8 mouse cellular contexts compared by ENCODE assay signal in the genomic region with DNA sequence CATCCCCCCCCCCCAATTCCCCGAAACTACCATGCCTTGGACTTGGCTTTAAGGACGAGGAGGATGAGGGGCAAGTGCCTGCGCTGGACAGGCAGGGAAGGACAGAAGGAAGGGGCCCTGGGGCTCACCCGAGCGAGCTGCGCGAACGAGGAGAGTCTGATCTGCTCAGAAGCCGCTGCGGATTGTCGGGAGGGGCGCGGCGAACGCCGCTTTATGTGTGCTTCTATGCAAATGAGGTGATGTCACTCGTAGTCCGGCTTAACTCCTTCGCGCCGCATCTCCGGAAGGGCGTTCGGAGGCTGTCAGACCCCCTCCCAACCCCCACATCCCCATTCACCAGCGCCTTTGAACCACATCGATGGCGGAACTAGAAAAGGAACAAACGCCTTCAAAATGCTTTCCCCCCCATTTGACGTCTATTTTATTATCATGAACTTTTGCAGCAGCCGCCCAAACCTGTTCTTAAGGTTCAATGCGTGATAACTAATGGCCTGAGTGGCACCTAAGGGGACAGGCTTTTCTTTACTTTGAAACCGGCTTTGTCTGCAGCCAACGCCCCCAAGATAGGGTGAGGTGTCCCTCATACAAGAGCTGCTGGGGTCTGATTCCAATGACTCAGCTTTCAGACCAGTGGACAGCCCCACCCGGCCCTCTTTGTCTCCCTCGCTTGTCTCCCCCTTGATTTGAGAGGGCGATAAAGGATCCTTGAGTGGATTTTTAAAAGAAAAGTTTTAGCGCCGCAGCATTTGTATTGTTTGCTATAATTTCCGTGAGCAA. TPM values are rescaled to one million over a fixed set of nuclear protein-coding genes. Genes with fewer than 3 reads are reported as not detected.
A peak's percentile ranks its signal among the peaks of the same experiment; 100 is the strongest.
DNase-seq lines count a peak whose midpoint lies in the region; ATAC-seq and TF ChIP-seq lines count a peak whose summit lies in the region.

A gene (minus strand): TSS at position 338 of the 777 bp plus-strand sequence.

- peak within 1 kb of the TSS; percentile 96 for H3K27ac ChIP-seq in hindbrain, embryonic 13.5 days

- H3K9ac ChIP-seq in hindbrain, embryonic 13.5 days: peak within 1 kb of the TSS; percentile 89

- H3K9me3 ChIP-seq in hindbrain, embryonic 13.5 days: no peaks in the 10 kb centered on the region

- DNase-seq in Patski (ENCODE audit: low read depth, low spot score): no peak
- peak; percentile 81 to 86 for DNase-seq in cerebellum, postnatal 25 days
- peak; percentile 59 to 66 for DNase-seq in frontal cortex, postnatal 25 days (ENCODE audit: low spot score in 2 of 2)
- peak; percentile 62 for DNase-seq in left cerebral cortex, adult 11 months (ENCODE audit: low spot score)
- DNase-seq in lung, postnatal 36 days: peak; percentile 90
- DNase-seq in retina, embryonic 14.5 days (ENCODE audit: low spot score): peak; percentile 88
- peak; percentile 87 for DNase-seq in thymus, postnatal 4 days

- peaks cover 7% of the 10 kb centered on the region for H3K27me3 ChIP-seq in Patski
- H3K27me3 ChIP-seq in hindbrain, embryonic 13.5 days: peaks cover 13% of the 10 kb centered on the region; the same call in 1 of the 2 replicates

- H3K4me3 ChIP-seq in hindbrain, embryonic 13.5 days: peak within 1 kb of the TSS; percentile 58

- no peaks in the 10 kb centered on the region for H3K36me3 ChIP-seq in hindbrain, embryonic 13.5 days

- in situ Hi-C loops in Patski (cut with MboI; ENCODE audit: low pct_unique_long_range_greater_than_20kb): no loop called here

- peak; percentile 76 for ATAC-seq in Patski
- peak; percentile 89 for ATAC-seq in hindbrain, embryonic 13.5 days (ENCODE audit: low FRiP score)

- POLR2A ChIA-PET in Patski (lab: Charles Lee): interaction anchor here (0.6 to 1.0 kb wide), 4 partner anchors 14 to 938 kb away, joined by 3 to 6 read pairs (median 4); no protein-coding TSS in a partner anchor

- 13% methylated on average over 33 of the region's 39 CpGs for WGBS in hindbrain, embryonic 13.5 days

- H3K4me1 ChIP-seq in hindbrain, embryonic 13.5 days (replicated peaks): peaks cover 21% of the 10 kb centered on the region

- TF ChIP-seq CTCF in Patski (IDR thresholded peaks at IDR 0.05): no peak

- H3K4me2 ChIP-seq in hindbrain, embryonic 13.5 days: peak within 1 kb of the TSS; percentile 58

- CTCF ChIA-PET in Patski (lab: Charles Lee): no interaction called here

RNA-seq across cellular contexts. Expression of the gene that starts here (rescaled TPM):
- 1,635 TPM for polyA plus RNA-seq in Patski (2021)
- polyA plus RNA-seq in hindbrain, embryonic 13.5 days (2015; fragmentation: Nextera tagmentation; extraction: Ambion mirVana): 6,428 and 6,647 TPM in 2 replicates
